Mouse (Mus musculus) limb, embryonic 14.5 days (tissue): ENCODE data around the gene Tppp3. TPM values are rescaled to one million over a fixed set of nuclear protein-coding genes. Genes with fewer than 3 reads are reported as not detected.

Source experiments
- ATAC-seq: fragments of 200-750 bp; cut with Nextera tagmentation; 2 replicates; pipeline ENCODE4 v1.8.0; 2017; ENCODE audit warnings: low read depth, moderate number of reproducible peaks, moderate TSS enrichment; ENCODE audit not compliant: low FRiP score
- DNase-seq: peaks from one replicate; pipeline ENCODE4 v3.0.0-alpha.2; 2015; ENCODE audit warnings: low spot score
- H3K27ac ChIP-seq: fragments of 300-500 bp; sonication (generic); replicated peaks from 2 replicates; pipeline ENCODE4 v1.5.1; 2014; ENCODE audit warnings: low read depth, mild to moderate bottlenecking, low read length, moderate library complexity, mixed read lengths
- H3K27me3 ChIP-seq: fragments of 300-500 bp; sonication (generic); 2 replicates; pipeline ENCODE4 v1.6.1; 2014; ENCODE audit warnings: low read length, mixed read lengths; ENCODE audit not compliant: control insufficient read depth, insufficient read depth
- H3K36me3 ChIP-seq: fragments of 300-500 bp; sonication (generic); 2 replicates; pipeline ENCODE4 v1.6.1; 2014; ENCODE audit warnings: mild to moderate bottlenecking, low read length, moderate library complexity, mixed read lengths; ENCODE audit not compliant: control insufficient read depth, insufficient read depth
- H3K4me1 ChIP-seq: fragments of 300-500 bp; sonication (generic); 2 replicates; pipeline ENCODE4 v1.6.1; 2014; ENCODE audit warnings: antibody characterized with exemption, low read length, mixed read lengths; ENCODE audit not compliant: control insufficient read depth, insufficient read depth
- H3K4me2 ChIP-seq: fragments of 300-500 bp; sonication (generic); replicated peaks from 2 replicates; pipeline ENCODE4 v1.6.1; 2014; ENCODE audit warnings: low read depth, mild to moderate bottlenecking, low read length, moderate library complexity; ENCODE audit not compliant: severe bottlenecking
- H3K4me3 ChIP-seq: fragments of 300-500 bp; sonication (generic); replicated peaks from 2 replicates; pipeline ENCODE4 v1.5.1; 2014; ENCODE audit warnings: low read length
- H3K9ac ChIP-seq: fragments of 300-500 bp; sonication (generic); 2 replicates; pipeline ENCODE4 v1.6.1; 2014; ENCODE audit warnings: mild to moderate bottlenecking, low read depth, low read length, moderate library complexity; ENCODE audit not compliant: severe bottlenecking
- H3K9me3 ChIP-seq: fragments of 300-500 bp; sonication (generic); 2 replicates; pipeline ENCODE4 v1.6.1; 2016; ENCODE audit warnings: low read length; ENCODE audit not compliant: control insufficient read depth
- POLR2A ChIP-seq: fragments of 200-500 bp; IDR thresholded peaks from 2 replicates; pipeline ENCODE4 v1.8.0; 2012; ENCODE audit warnings: inconsistent platforms, mild to moderate bottlenecking, moderate library complexity, borderline replicate concordance; ENCODE audit not compliant: insufficient read depth, insufficient read length; ENCODE audit errors: extremely low read depth
- WGBS: fragments of 180-500 bp; shearing (Covaris S2); extraction: QIAGEN DNeasy Blood & Tissue Kit; methylation state at CpG from one replicate; pipeline ENCODE4 v1.1.7; 2014; 5-methylcytosine and 5-hydroxymethylcytosine counted together
- polyA plus RNA-seq, 2 experiments: library from polyadenylated mRNA; depleted of rRNA in 1 of 2; stranded (reverse) in 1 of 2; unstranded in 1 of 2; fragments of >200 nt; fragmentation: Nextera tagmentation in 1 of 2; extraction: Ambion mirVana in 1 of 2; gene quantifications; 2 replicates each; pipeline versions ENCODE4 v1.2.1 to v1.2.3; 2012 to 2014

The Tppp3 gene
- polyA plus RNA-seq, 2 experiments, result 130 to 164 TPM

DNA sequence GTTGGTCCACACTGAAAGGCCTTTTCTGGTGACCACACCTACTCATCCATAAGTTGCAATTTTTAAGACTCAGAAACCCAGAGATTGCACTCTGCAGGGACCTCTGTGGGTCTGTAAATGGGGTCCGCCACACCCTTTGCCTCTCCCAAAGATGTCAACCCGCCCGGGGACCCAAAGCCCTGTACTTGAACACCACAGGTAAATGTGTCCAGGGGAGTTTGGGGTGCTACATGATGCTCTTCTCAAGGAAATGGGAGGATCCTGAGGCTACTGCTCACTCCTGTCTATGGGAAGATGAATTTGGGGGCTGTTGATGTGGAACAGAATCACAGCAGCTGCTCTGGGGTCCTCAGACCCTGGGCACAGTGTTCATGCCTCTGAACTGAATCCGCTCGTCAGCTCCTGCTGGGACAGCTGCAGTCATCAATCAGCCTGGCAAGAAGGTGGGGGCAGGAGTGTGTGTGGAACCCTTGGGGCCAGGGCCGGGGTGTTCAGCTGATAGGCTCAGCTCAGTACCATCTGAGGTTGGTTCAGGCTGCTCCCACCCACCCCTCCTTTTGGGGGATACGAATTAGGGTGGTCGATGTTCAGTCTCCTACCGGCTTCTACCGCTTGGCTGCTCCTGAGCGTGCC, 529 bp downstream of the Tppp3 start:
- Histone ChIP-seq H3K4me2 (peak overlapping the region; percentile 64), H3K4me3 (peak overlapping the region; percentile 23), H3K4me1 (peaks cover 26% of the 10 kb centered on the region), H3K9me3 (no peaks in the 10 kb centered on the region), H3K9ac (peak overlapping the region; percentile 50), H3K27me3 (peaks cover 11% of the 10 kb centered on the region), H3K36me3 (peaks cover 22% of the 10 kb centered on the region), H3K27ac (peak overlapping the region; percentile 43; the same call in 1 of the 2 replicates)
- DNase-seq, result no peak
- peak; percentile 68 for ATAC-seq
- TF ChIP-seq POLR2A, result no peak
- WGBS, result 19% methylated on average over 10 of the region's 11 CpGs

DNA sequence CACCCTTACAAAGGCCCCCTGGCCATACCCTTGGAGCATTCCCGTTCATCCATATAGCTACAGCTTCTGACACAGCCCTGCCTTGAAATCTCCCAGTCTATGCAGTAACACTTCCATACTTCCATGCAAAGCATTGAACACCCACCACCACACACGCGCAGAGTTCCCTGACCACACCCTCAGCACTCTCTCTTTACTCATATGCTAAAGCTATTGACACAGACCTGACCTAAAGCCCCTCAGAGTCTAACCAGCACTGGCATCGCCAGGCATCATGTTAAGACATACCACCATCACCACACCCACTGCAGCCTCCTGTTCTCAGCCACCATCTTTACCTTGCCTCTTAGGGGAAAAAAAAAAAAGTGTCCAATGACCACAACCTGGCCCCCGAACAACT, 1.1 kb downstream of the Tppp3 start:
- peak overlapping the region; percentile 43; the same call in 1 of the 2 replicates for H3K27ac ChIP-seq
- peaks cover 18% of the 10 kb centered on the region for H3K36me3 ChIP-seq
- ATAC-seq (no peak), DNase-seq (no peak)
- H3K4me1 ChIP-seq, result peaks cover 26% of the 10 kb centered on the region
- H3K9me3 ChIP-seq, result no peaks in the 10 kb centered on the region
- WGBS, result 73% methylated on average over 5 of the region's 5 CpGs
- peaks cover 11% of the 10 kb centered on the region for H3K27me3 ChIP-seq
- H3K4me3 ChIP-seq, result peak overlapping the region; percentile 23; the same call in 1 of the 2 replicates
- peak overlapping the region; percentile 64 for H3K4me2 ChIP-seq
- no peak for TF ChIP-seq POLR2A
- H3K9ac ChIP-seq, result peak overlapping the region; percentile 50; the same call in 1 of the 2 replicates

DNA sequence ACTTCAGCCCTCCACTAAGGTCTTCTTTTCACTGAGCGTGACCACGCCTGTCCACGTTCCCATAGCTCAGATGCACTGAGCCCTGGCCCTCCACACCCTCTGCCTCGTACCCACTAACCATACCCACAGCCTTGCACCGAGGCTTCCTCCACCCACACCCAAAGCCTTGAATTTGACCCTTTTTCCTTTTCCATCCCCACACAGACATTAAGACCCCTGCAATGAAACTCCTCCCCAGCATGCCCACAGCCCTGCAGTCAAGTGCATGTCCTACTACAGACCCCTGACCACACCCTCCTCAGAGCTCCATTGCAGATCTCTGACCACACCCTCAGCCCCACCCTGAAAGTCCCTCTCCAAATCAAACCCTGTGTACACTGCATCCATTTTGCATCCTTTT, 1.5 kb downstream of the Tppp3 start:
- Histone ChIP-seq H3K9me3 (no peaks in the 10 kb centered on the region), H3K9ac (peak overlapping the region; percentile 50; the same call in 1 of the 2 replicates), H3K4me2 (peak overlapping the region; percentile 64; the same call in 1 of the 2 replicates), H3K27me3 (peaks cover 11% of the 10 kb centered on the region), H3K4me1 (peaks cover 24% of the 10 kb centered on the region), H3K4me3 (no peak overlapping the region), H3K36me3 (peaks cover 14% of the 10 kb centered on the region; the same call in 1 of the 2 replicates), H3K27ac (no peak overlapping the region)
- no peak for TF ChIP-seq POLR2A
- ATAC-seq, result no peak
- WGBS, result 90% methylated on average over 3 of the region's 5 CpGs
- no peak for DNase-seq

DNA sequence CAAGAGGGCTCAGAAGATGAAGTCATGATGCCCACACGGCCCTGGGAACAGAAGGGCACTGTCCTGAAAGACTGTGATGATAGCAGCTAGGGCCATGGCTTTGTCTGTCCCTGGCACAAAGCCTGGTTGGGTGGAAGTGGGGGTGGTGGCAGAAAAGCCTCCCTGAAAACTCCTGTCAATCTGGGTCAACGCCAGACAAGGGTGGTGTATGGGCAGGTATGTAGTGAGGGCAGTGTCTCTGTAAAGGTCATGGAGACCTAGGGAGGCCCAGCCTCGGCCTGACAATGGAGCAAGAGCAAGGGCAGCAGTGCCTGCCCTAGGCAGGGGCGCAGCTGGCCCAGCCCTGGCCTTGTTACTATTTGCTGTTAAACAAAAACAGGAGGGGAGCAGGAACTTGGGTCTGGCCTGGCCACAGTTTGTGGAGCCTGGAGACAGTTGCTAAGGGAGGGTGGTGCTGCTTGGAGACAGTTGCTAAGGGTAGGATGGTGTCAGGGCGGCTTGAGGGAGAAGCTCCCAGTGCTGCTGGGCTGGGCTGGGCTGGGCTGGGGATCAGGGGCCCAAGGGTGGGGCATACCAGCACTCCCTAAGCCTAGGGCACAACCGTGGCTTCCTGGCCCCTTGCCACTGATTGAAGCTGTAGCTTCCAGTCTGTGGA, 2.2 kb downstream of the Tppp3 start:
- peaks cover 17% of the 10 kb centered on the region for H3K4me1 ChIP-seq

GRCm38 (mm10) chr8:105468002-105468720, 3.2 kb downstream of the Tppp3 start:
- TF ChIP-seq POLR2A, result no peak
- Histone ChIP-seq H3K9me3 (no peaks in the 10 kb centered on the region), H3K27ac (no peak overlapping the region), H3K27me3 (peaks cover 9% of the 10 kb centered on the region), H3K4me2 (no peak overlapping the region), H3K9ac (no peak overlapping the region), H3K36me3 (0 out of 2 replicates have a peak, but pooled peaks cover 3% of the 10 kb centered on the region), H3K4me3 (no peak overlapping the region), H3K4me1 (peaks cover 13% of the 10 kb centered on the region)
- DNase-seq (no peak), ATAC-seq (no peak)
- WGBS, result 92% methylated on average over 27 of the region's 27 CpGs

More for the DNA sequence above, 2.2 kb downstream of the Tppp3 start:
- H3K4me3 ChIP-seq, result no peak overlapping the region
- no peak for DNase-seq
- no peak overlapping the region for H3K27ac ChIP-seq
- H3K4me2 ChIP-seq, result no peak overlapping the region
- H3K27me3 ChIP-seq, result peaks cover 11% of the 10 kb centered on the region
- no peak for TF ChIP-seq POLR2A
- no peak for ATAC-seq
- no peaks in the 10 kb centered on the region for H3K9me3 ChIP-seq
- H3K36me3 ChIP-seq, result 0 out of 2 replicates have a peak, but pooled peaks cover 7% of the 10 kb centered on the region
- no peak overlapping the region for H3K9ac ChIP-seq
- WGBS, result 42% methylated on average over 6 of the region's 6 CpGs
